Mouse (Mus musculus) right cerebral cortex, adult 18-20 months (tissue): ENCODE data around the gene Kif12.

Experiments
- DNase-seq: peaks from one replicate; pipeline ENCODE4 v3.0.0; 2022; ENCODE audit warnings: mixed read lengths

Gene Kif12

DNA sequence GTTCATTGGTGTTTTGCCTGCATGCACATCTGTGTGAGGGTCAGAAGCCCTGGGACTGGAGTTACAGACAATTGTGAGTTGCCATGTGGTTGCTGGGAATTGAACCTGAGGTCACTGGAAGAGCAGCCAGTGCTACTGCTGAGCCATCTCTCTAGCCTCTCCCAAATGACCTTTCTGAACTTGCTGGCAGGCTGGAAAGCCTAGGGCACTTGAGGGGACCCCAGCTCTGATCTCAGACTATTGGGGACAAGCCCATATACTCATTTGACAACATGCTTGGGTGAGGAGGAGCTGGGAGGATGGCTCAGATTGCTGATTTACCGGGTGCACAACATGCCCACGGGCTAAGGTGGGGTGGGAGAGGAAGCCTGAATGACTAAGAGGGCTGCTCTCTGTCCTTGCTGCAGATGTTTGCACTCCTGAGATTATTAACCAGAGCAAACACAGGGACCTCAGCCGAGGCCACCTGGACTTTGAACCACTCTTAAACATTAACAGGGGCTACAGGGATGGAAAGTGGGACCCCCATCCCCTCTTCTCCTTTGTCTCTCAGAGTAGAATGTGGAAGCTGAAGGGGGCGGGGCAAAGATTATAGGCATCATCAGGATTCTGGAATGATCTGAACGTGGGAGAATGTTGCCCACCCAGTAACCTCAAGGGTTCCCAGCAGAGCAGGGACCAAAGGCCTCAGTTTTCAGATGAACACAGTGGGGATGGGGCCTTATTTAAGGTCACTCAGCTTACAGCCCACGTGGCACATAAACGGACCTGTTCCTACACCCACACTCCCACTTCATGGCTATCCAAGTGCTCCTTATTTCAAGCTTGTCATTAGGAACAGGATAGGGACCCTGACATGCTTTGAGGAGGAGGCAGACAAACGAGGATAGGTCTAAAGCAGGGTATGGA is 15.0 kb downstream of the Kif12 start:
- DNase-seq: no peak

DNA sequence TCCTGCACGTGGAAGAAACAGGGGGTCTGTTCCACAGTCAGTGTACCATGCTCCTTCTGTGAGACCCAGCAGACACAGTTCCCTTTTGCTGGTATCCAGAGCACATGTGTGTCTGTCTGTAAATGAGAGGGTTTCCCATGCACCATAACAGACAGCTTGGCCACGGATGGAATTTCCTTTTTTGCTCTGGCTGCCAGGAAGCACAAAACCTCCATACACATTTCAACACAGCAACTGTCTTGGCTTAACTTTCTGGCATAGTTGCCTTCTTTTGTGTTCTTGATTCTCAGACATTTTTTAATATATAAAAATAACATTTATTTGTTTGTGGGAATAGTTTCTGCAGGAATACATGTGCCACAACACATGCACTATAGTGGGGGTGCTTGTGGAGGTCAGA is 16.3 kb downstream of the Kif12 start:
- no peak for DNase-seq

GRCm38 (mm10) chr4:63154699-63155098 is 17.2 kb downstream of the Kif12 start, which contains the start of gene Ambp:
Gene Ambp, minus strand, starts transcription at chr4:63154799.
- no peak for DNase-seq

GRCm38 (mm10) chr4:63154028-63154427 is 17.9 kb downstream of the Kif12 start:
- DNase-seq: no peak

DNA sequence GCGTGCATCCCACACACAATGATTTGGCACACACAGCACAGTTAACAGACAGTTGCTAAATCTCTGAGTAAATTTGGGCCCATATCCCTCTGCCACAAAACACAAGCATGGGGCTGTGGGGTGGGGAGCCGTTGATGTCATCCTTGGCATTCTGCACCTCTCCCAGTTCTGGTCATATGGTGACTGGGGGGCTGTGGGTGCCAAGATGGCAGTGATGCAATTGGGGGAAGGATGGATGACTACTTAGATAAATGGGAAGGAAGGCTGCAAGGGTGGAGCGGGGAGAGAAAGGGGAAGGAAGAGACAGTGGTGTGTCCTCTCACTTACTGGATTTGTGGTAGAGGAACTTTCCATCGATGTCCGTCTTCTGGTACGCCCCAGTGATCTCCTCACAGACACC is 20.8 kb downstream of the Kif12 start:
- DNase-seq: no peak

DNA sequence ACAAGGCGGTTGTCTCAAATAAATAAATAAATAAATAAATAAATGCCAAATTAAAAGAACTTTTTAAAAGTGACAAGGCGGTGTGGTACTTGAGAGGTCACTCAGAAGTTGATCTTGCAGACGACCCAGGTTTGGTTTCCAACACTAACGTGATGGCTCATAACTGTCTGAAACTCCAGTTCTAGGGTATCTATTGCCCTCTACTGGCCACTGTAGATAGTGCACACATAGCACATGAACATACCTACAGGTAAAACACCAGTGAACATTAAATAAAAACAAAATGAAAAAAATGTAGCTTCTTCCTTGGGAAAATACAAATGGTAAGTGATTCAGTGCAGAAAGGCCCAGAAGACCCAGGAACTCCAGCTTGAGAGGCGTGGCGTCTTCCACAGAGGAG is 24.7 kb downstream of the Kif12 start:
- no peak for DNase-seq

GRCm38 (mm10) chr4:63129891-63130624 is 41.9 kb downstream of the Kif12 start:
- no peak for DNase-seq

DNA sequence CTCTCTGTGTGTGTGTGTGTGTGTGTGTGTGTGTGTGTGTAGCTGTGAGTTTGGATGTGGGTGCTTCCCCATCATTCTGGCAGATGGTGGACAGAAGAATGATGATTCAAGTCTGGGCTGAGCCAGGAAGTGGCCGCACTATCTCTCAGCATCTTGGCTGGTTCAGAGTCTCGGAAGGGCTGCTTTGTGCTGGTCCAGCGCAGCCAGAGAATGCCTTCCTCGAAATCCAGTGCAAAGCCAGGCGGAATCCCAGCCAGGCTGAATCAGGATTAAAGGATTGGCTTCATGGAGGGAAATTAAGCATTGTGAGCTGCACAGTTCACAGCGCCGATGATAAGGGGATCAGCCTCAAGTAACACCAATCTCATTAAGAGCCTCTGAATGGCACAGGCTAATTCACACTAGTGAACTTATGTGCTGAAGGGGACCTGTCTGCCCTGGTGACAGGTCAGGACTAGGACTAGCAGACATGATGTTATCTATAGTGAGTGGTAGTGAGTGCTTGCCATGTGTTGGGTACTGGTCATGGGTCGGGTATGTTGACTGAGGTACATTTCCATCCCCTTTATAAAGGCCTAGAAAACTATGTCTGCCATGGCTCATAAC is 47.0 kb downstream of the Kif12 start:
- peak; percentile 11 for DNase-seq

DNA sequence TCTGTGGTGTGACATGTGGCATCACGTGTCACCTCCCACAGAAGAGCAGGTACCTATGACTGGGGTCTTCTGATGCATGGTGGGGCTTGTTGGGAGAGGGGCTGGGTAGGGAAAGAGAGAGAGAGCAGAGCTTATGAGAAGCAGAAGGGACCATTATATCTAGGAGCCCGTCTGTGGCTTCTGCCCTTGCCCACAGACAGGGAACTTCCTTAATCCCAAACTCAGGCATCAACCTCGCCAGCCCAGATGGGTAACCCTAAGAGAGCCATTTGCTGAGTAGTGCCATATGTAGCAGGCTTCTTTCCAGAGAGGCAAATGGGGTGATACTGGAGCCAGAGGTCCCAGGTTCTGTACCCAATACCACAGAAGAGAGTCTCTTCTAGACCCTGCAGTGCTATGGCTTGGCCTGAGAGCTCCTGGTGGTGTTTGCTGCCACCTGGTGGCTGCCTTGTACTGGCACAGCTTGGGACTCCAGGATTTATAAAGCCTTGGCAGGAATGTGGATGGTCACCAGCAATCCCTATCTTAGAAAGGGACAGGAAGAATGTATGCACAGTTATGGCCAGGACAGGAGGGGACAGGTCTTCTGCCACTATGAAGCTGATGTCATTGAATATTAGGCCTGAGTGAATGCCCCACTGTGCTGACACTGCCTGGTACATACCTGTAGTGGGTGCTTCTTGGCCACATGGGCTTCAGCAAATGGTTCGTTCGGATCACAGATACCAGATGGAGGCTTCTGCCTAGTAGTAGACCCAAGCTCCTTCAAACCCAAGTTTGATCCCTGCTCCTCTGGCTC is 53.1 kb downstream of the Kif12 start:
- DNase-seq: peak; percentile 78
